Mouse (Mus musculus): ENCODE measurements around the gene Clca4a. TPM values are rescaled to one million over a fixed set of nuclear protein-coding genes. Genes with fewer than 3 reads are reported as not detected.
A peak's percentile ranks its signal among the peaks of the same experiment; 100 is the strongest.
"Not testable (repeated sequence)": the region's sequence is repeated elsewhere in the genome, so short reads cannot be mapped to it uniquely, and the experiment has no call there.

The Clca4a gene
- total and polyA plus RNA-seq, 2 experiments from 2014 or later, result not detected

- no peak for DNase-seq
- 10% methylated on average over 4 of the region's 4 CpGs for WGBS
Measured at GRCm38 (mm10) chr3:144977631-144978030, 2.8 kb upstream of the Clca4a start.

GRCm38 (mm10) chr3:144976091-144976490, 1.2 kb upstream of the Clca4a start:
- Histone ChIP-seq H3K9me3 (ENCODE audit: low read length) (no peaks in the 10 kb centered on the region), H3K4me1 (ENCODE audit: insufficient read depth) (no peaks in the 10 kb centered on the region), H3K27me3 (ENCODE audit: insufficient read depth, low read length) (no peaks in the 10 kb centered on the region), H3K4me2 (ENCODE audit: low read depth) (no peak overlapping the region), H3K36me3 (ENCODE audit: insufficient read depth) (no peaks in the 10 kb centered on the region), H3K27ac (ENCODE audit: low read depth, low read length) (no peak overlapping the region), H3K4me3 (ENCODE audit: low read depth, low read length) (no peak overlapping the region), H3K9ac (no peak overlapping the region)
- no peak for TF ChIP-seq CTCF (IDR thresholded peaks at IDR 0.05; ENCODE audit: low read depth)
- ATAC-seq, result no peak
- 53% methylated on average over 1 of the region's 1 CpGs for WGBS
- no peak for DNase-seq

More at GRCm38 (mm10) chr3:144977631-144978030, 2.8 kb upstream of the Clca4a start:
- TF ChIP-seq CTCF (IDR thresholded peaks at IDR 0.05; ENCODE audit: low read depth), result no peak
- Histone ChIP-seq H3K27ac (ENCODE audit: low read depth, low read length) (no peak overlapping the region), H3K4me2 (ENCODE audit: low read depth) (no peak overlapping the region), H3K9ac (no peak overlapping the region), H3K4me3 (ENCODE audit: low read depth, low read length) (no peak overlapping the region), H3K36me3 (ENCODE audit: insufficient read depth) (no peaks in the 10 kb centered on the region), H3K4me1 (ENCODE audit: insufficient read depth) (no peaks in the 10 kb centered on the region), H3K9me3 (ENCODE audit: low read length) (no peaks in the 10 kb centered on the region), H3K27me3 (ENCODE audit: insufficient read depth, low read length) (no peaks in the 10 kb centered on the region)
- ATAC-seq, result no peak

- no peak for ATAC-seq
- 80% methylated on average over 9 of the region's 9 CpGs for WGBS
Measured at GRCm38 (mm10) chr3:144971553-144972270, 3.1 kb downstream of the Clca4a start.

GRCm38 (mm10) chr3:144969755-144970154, 5.1 kb downstream of the Clca4a start:
- no peak for DNase-seq
- Histone ChIP-seq H3K27me3 (ENCODE audit: insufficient read depth, low read length) (no peaks in the 10 kb centered on the region), H3K9ac (no peak overlapping the region), H3K4me1 (ENCODE audit: insufficient read depth) (no peaks in the 10 kb centered on the region), H3K36me3 (ENCODE audit: insufficient read depth) (no peaks in the 10 kb centered on the region), H3K9me3 (ENCODE audit: low read length) (no peaks in the 10 kb centered on the region), H3K4me3 (ENCODE audit: low read depth, low read length) (no peak overlapping the region), H3K4me2 (ENCODE audit: low read depth) (no peak overlapping the region), H3K27ac (ENCODE audit: low read depth, low read length) (no peak overlapping the region)
- ATAC-seq, result peak; percentile 68
- no peak for TF ChIP-seq CTCF (IDR thresholded peaks at IDR 0.05; ENCODE audit: low read depth)
- 57% methylated on average over 1 of the region's 1 CpGs for WGBS

More at GRCm38 (mm10) chr3:144971553-144972270, 3.1 kb downstream of the Clca4a start:
- Histone ChIP-seq H3K9me3 (ENCODE audit: low read length) (no peaks in the 10 kb centered on the region), H3K9ac (no peak overlapping the region), H3K4me2 (ENCODE audit: low read depth) (no peak overlapping the region), H3K27ac (ENCODE audit: low read depth, low read length) (no peak overlapping the region), H3K36me3 (ENCODE audit: insufficient read depth) (no peaks in the 10 kb centered on the region), H3K4me1 (ENCODE audit: insufficient read depth) (no peaks in the 10 kb centered on the region), H3K27me3 (ENCODE audit: insufficient read depth, low read length) (no peaks in the 10 kb centered on the region), H3K4me3 (ENCODE audit: low read depth, low read length) (no peak overlapping the region)
- DNase-seq, result no peak
- no peak for TF ChIP-seq CTCF (IDR thresholded peaks at IDR 0.05; ENCODE audit: low read depth)

GRCm38 (mm10) chr3:144966074-144966473, 8.8 kb downstream of the Clca4a start:
- ATAC-seq, result no peak
- H3K4me3 ChIP-seq (ENCODE audit: low read depth, low read length), result no peak overlapping the region
- no peaks in the 10 kb centered on the region for H3K27me3 ChIP-seq (ENCODE audit: insufficient read depth, low read length)
- no peak overlapping the region for H3K9ac ChIP-seq
- H3K9me3 ChIP-seq (ENCODE audit: low read length), result no peaks in the 10 kb centered on the region
- H3K36me3 ChIP-seq (ENCODE audit: insufficient read depth), result no peaks in the 10 kb centered on the region
- WGBS, result 58% methylated on average over 4 of the region's 4 CpGs
- H3K4me2 ChIP-seq (ENCODE audit: low read depth), result no peak overlapping the region
- no peak for DNase-seq
- no peak overlapping the region for H3K27ac ChIP-seq (ENCODE audit: low read depth, low read length)
- H3K4me1 ChIP-seq (ENCODE audit: insufficient read depth), result no peaks in the 10 kb centered on the region
- TF ChIP-seq CTCF (IDR thresholded peaks at IDR 0.05; ENCODE audit: low read depth), result no peak

- H3K9ac ChIP-seq, result no peak overlapping the region
- TF ChIP-seq CTCF (IDR thresholded peaks at IDR 0.05; ENCODE audit: low read depth), result no peak
- WGBS, result 55% methylated on average over 4 of the region's 4 CpGs
- H3K27ac ChIP-seq (ENCODE audit: low read depth, low read length), result no peak overlapping the region
- no peaks in the 10 kb centered on the region for H3K36me3 ChIP-seq (ENCODE audit: insufficient read depth)
- no peak for DNase-seq
- no peaks in the 10 kb centered on the region for H3K27me3 ChIP-seq (ENCODE audit: insufficient read depth, low read length)
- no peak for ATAC-seq
- no peak overlapping the region for H3K4me3 ChIP-seq (ENCODE audit: low read depth, low read length)
- no peak overlapping the region for H3K4me2 ChIP-seq (ENCODE audit: low read depth)
- H3K9me3 ChIP-seq (ENCODE audit: low read length), result no peaks in the 10 kb centered on the region
- no peaks in the 10 kb centered on the region for H3K4me1 ChIP-seq (ENCODE audit: insufficient read depth)
Measured at GRCm38 (mm10) chr3:144950829-144951228, 24.0 kb downstream of the Clca4a start.

- not testable (repeated sequence) for H3K4me2 ChIP-seq (ENCODE audit: low read depth); H3K27me3 ChIP-seq (ENCODE audit: insufficient read depth, low read length); H3K4me3 ChIP-seq (ENCODE audit: low read depth, low read length); H3K27ac ChIP-seq (ENCODE audit: low read depth, low read length); H3K9me3 ChIP-seq (ENCODE audit: low read length); H3K9ac ChIP-seq; H3K4me1 ChIP-seq (ENCODE audit: insufficient read depth); DNase-seq; ATAC-seq; H3K36me3 ChIP-seq (ENCODE audit: insufficient read depth)
- 23% methylated on average over 5 of the region's 5 CpGs for WGBS
Measured at GRCm38 (mm10) chr3:144947376-144947775, 27.5 kb downstream of the Clca4a start.

GRCm38 (mm10) chr3:144933625-144934024, 41.2 kb downstream of the Clca4a start:
- DNase-seq; H3K4me2 ChIP-seq (ENCODE audit: low read depth); H3K27me3 ChIP-seq (ENCODE audit: insufficient read depth, low read length); H3K27ac ChIP-seq (ENCODE audit: low read depth, low read length); H3K36me3 ChIP-seq (ENCODE audit: insufficient read depth); ATAC-seq; H3K4me3 ChIP-seq (ENCODE audit: low read depth, low read length); H3K9ac ChIP-seq; H3K9me3 ChIP-seq (ENCODE audit: low read length); H3K4me1 ChIP-seq (ENCODE audit: insufficient read depth): not testable (repeated sequence)

All from forebrain, postnatal 0 days (tissue).